Mouse (Mus musculus): ENCODE measurements around the gene Nsdhl. TPM values are rescaled to one million over a fixed set of nuclear protein-coding genes. Genes with fewer than 3 reads are reported as not detected.

Gene Nsdhl
- polyA plus RNA-seq, 2 experiments: 23.9 to 26.7 TPM

- H3K27me3 ChIP-seq (ENCODE audit: control insufficient read depth, insufficient read depth, low read length): no peaks in the 10 kb centered on the region
- H3K27ac ChIP-seq (replicated peaks; ENCODE audit: low read depth, low read length): no peak overlapping the region
- no peak for TF ChIP-seq POLR2A (IDR thresholded peaks at IDR 0.05; ENCODE audit: borderline replicate concordance, extremely low read depth, insufficient read depth, insufficient read length)
- DNase-seq (ENCODE audit: low spot score) (no peak), ATAC-seq (ENCODE audit: low FRiP score, low read depth) (no peak)
- H3K4me1 ChIP-seq (ENCODE audit: control insufficient read depth, insufficient read depth, low read length): no peaks in the 10 kb centered on the region
- H3K4me2 ChIP-seq (replicated peaks; ENCODE audit: low read depth, low read length, severe bottlenecking): no peak overlapping the region
- H3K9ac ChIP-seq (ENCODE audit: low read depth, low read length, severe bottlenecking): no peak overlapping the region
- 85% methylated on average over 4 of the region's 4 CpGs for WGBS
- H3K9me3 ChIP-seq (ENCODE audit: control insufficient read depth, low read length): no peaks in the 10 kb centered on the region
- H3K4me3 ChIP-seq (replicated peaks; ENCODE audit: low read length): no peak overlapping the region
- no peaks in the 10 kb centered on the region for H3K36me3 ChIP-seq (ENCODE audit: control insufficient read depth, insufficient read depth, low read length)
Observed at GRCm38 (mm10) chrX:72960431-72960830, 42.1 kb downstream of the Nsdhl start.

GRCm38 (mm10) chrX:72961511-72961910 is 43.2 kb downstream of the Nsdhl start:
- Histone ChIP-seq H3K27ac (replicated peaks; ENCODE audit: low read depth, low read length) (no peak overlapping the region), H3K4me3 (replicated peaks; ENCODE audit: low read length) (no peak overlapping the region), H3K9me3 (ENCODE audit: control insufficient read depth, low read length) (no peaks in the 10 kb centered on the region), H3K27me3 (ENCODE audit: control insufficient read depth, insufficient read depth, low read length) (no peaks in the 10 kb centered on the region), H3K4me2 (replicated peaks; ENCODE audit: low read depth, low read length, severe bottlenecking) (no peak overlapping the region), H3K36me3 (ENCODE audit: control insufficient read depth, insufficient read depth, low read length) (no peaks in the 10 kb centered on the region), H3K4me1 (ENCODE audit: control insufficient read depth, insufficient read depth, low read length) (no peaks in the 10 kb centered on the region), H3K9ac (ENCODE audit: low read depth, low read length, severe bottlenecking) (no peak overlapping the region)
- DNase-seq (ENCODE audit: low spot score): no peak
- 73% methylated on average over 3 of the region's 3 CpGs for WGBS
- no peak for TF ChIP-seq POLR2A (IDR thresholded peaks at IDR 0.05; ENCODE audit: borderline replicate concordance, extremely low read depth, insufficient read depth, insufficient read length)
- ATAC-seq (ENCODE audit: low FRiP score, low read depth): no peak

- H3K9me3 ChIP-seq (ENCODE audit: control insufficient read depth, low read length): no peaks in the 10 kb centered on the region
- H3K27ac ChIP-seq (replicated peaks; ENCODE audit: low read depth, low read length): no peak overlapping the region
- H3K4me1 ChIP-seq (ENCODE audit: control insufficient read depth, insufficient read depth, low read length): no peaks in the 10 kb centered on the region
- no peaks in the 10 kb centered on the region for H3K27me3 ChIP-seq (ENCODE audit: control insufficient read depth, insufficient read depth, low read length)
- no peak overlapping the region for H3K4me2 ChIP-seq (replicated peaks; ENCODE audit: low read depth, low read length, severe bottlenecking)
- H3K36me3 ChIP-seq (ENCODE audit: control insufficient read depth, insufficient read depth, low read length): no peaks in the 10 kb centered on the region
- ATAC-seq (ENCODE audit: low FRiP score, low read depth) (no peak), DNase-seq (ENCODE audit: low spot score) (no peak)
- H3K4me3 ChIP-seq (replicated peaks; ENCODE audit: low read length): no peak overlapping the region
- no peak overlapping the region for H3K9ac ChIP-seq (ENCODE audit: low read depth, low read length, severe bottlenecking)
- no peak for TF ChIP-seq POLR2A (IDR thresholded peaks at IDR 0.05; ENCODE audit: borderline replicate concordance, extremely low read depth, insufficient read depth, insufficient read length)
- 79% methylated on average over 3 of the region's 3 CpGs for WGBS
Observed at GRCm38 (mm10) chrX:72962743-72963142, 44.4 kb downstream of the Nsdhl start.

- Histone ChIP-seq H3K4me3 (replicated peaks; ENCODE audit: low read length) (no peak overlapping the region), H3K9me3 (ENCODE audit: control insufficient read depth, low read length) (no peaks in the 10 kb centered on the region), H3K4me2 (replicated peaks; ENCODE audit: low read depth, low read length, severe bottlenecking) (no peak overlapping the region), H3K36me3 (ENCODE audit: control insufficient read depth, insufficient read depth, low read length) (no peaks in the 10 kb centered on the region), H3K27me3 (ENCODE audit: control insufficient read depth, insufficient read depth, low read length) (no peaks in the 10 kb centered on the region), H3K27ac (replicated peaks; ENCODE audit: low read depth, low read length) (no peak overlapping the region), H3K9ac (ENCODE audit: low read depth, low read length, severe bottlenecking) (no peak overlapping the region), H3K4me1 (ENCODE audit: control insufficient read depth, insufficient read depth, low read length) (no peaks in the 10 kb centered on the region)
- no peak for ATAC-seq (ENCODE audit: low FRiP score, low read depth)
- 67% methylated on average over 6 of the region's 6 CpGs for WGBS
- no peak for DNase-seq (ENCODE audit: low spot score)
- TF ChIP-seq POLR2A (IDR thresholded peaks at IDR 0.05; ENCODE audit: borderline replicate concordance, extremely low read depth, insufficient read depth, insufficient read length): no peak
Observed at GRCm38 (mm10) chrX:72982831-72983230, 64.5 kb downstream of the Nsdhl start.

- DNase-seq (ENCODE audit: low spot score): no peak
- 69% methylated on average over 2 of the region's 2 CpGs for whole genome bisulfite sequencing
- H3K9ac ChIP-seq (ENCODE audit: low read depth, low read length, severe bottlenecking): no peak overlapping the region
- H3K27me3 ChIP-seq (ENCODE audit: control insufficient read depth, insufficient read depth, low read length): no peaks in the 10 kb centered on the region
- no peaks in the 10 kb centered on the region for H3K9me3 ChIP-seq (ENCODE audit: control insufficient read depth, low read length)
- no peak overlapping the region for H3K4me3 ChIP-seq (replicated peaks; ENCODE audit: low read length)
- H3K4me1 ChIP-seq (ENCODE audit: control insufficient read depth, insufficient read depth, low read length): no peaks in the 10 kb centered on the region
- H3K27ac ChIP-seq (replicated peaks; ENCODE audit: low read depth, low read length): no peak overlapping the region
- H3K4me2 ChIP-seq (replicated peaks; ENCODE audit: low read depth, low read length, severe bottlenecking): no peak overlapping the region
- TF ChIP-seq POLR2A (IDR thresholded peaks at IDR 0.05; ENCODE audit: borderline replicate concordance, extremely low read depth, insufficient read depth, insufficient read length): no peak
- ATAC-seq (ENCODE audit: low FRiP score, low read depth): no peak
- H3K36me3 ChIP-seq (ENCODE audit: control insufficient read depth, insufficient read depth, low read length): no peaks in the 10 kb centered on the region
Observed at GRCm38 (mm10) chrX:72985607-72986006, 67.2 kb downstream of the Nsdhl start.

Measured in limb, embryonic 14.5 days (tissue).